Mouse (Mus musculus) C2C12 (cell line): ENCODE results near the gene Ptgds. TPM values are rescaled to one million over a fixed set of nuclear protein-coding genes. Genes with fewer than 3 reads are reported as not detected.

Experiments used
- H3K27me3 ChIP-seq: one replicate; pipeline ENCODE4 v1.6.1; 2011; ENCODE audit not compliant: control insufficient read depth, insufficient read depth, insufficient read length
- H3K36me3 ChIP-seq: one replicate; pipeline ENCODE4 v1.6.1; 2011; ENCODE audit not compliant: control insufficient read depth, insufficient read depth
- H3K4me3 ChIP-seq: one replicate; pipeline ENCODE4 v1.5.1; 2011; ENCODE audit warnings: mild to moderate bottlenecking, control low read depth; ENCODE audit not compliant: poor library complexity, insufficient read depth, severe bottlenecking
- H3K79me2 ChIP-seq: one replicate; pipeline ENCODE4 v1.6.1; 2011; ENCODE audit not compliant: control insufficient read depth, insufficient read depth
- H3K79me3 ChIP-seq: one replicate; pipeline ENCODE4 v1.6.1; 2011; ENCODE audit warnings: low read depth, control low read depth
- H3ac ChIP-seq: one replicate; pipeline ENCODE3; 2011; ENCODE audit warnings: low read depth; ENCODE audit not compliant: control insufficient read depth, insufficient read length
- CEBPB ChIP-seq: IDR thresholded peaks from one replicate; pipeline ENCODE4 v1.6.1; 2011; ENCODE audit warnings: low read depth, mild to moderate bottlenecking, control low read depth, moderate library complexity
- CTCF ChIP-seq: IDR thresholded peaks from one replicate; pipeline ENCODE4 v1.5.1; 2011; ENCODE audit not compliant: control insufficient read depth, insufficient read depth, insufficient read length
- FOSL1 ChIP-seq: IDR thresholded peaks from one replicate; pipeline ENCODE4 v1.8.0; 2011; ENCODE audit warnings: mild to moderate bottlenecking, low read length; ENCODE audit not compliant: poor library complexity, insufficient read depth, severe bottlenecking
- MAX ChIP-seq: IDR thresholded peaks from one replicate; pipeline ENCODE4 v1.6.1; 2011; ENCODE audit warnings: mild to moderate bottlenecking, control low read depth
- MYOD1 ChIP-seq: IDR thresholded peaks from one replicate; pipeline ENCODE4 v1.6.1; 2011; ENCODE audit warnings: low read depth; ENCODE audit not compliant: control insufficient read depth, insufficient read length
- MYOG ChIP-seq: IDR thresholded peaks from one replicate; pipeline ENCODE4 v1.6.1; 2011; ENCODE audit not compliant: control insufficient read depth, insufficient read length; ENCODE audit errors: extremely low read depth
- USF1 ChIP-seq: IDR thresholded peaks from one replicate; pipeline ENCODE4 v1.6.1; 2011; ENCODE audit warnings: low read depth, mild to moderate bottlenecking, control low read depth, moderate library complexity
- polyA plus RNA-seq: library from polyadenylated mRNA; unstranded; fragments of >200 nt; fragmentation: generic; extraction: Trizol; gene quantifications from one replicate; pipeline ENCODE4 v1.2.1, GENCODE M21; 2012; ENCODE audit warnings: missing spikeins

Ptgds gene
- polyA plus RNA-seq, 1 experiment: not detected

DNA sequence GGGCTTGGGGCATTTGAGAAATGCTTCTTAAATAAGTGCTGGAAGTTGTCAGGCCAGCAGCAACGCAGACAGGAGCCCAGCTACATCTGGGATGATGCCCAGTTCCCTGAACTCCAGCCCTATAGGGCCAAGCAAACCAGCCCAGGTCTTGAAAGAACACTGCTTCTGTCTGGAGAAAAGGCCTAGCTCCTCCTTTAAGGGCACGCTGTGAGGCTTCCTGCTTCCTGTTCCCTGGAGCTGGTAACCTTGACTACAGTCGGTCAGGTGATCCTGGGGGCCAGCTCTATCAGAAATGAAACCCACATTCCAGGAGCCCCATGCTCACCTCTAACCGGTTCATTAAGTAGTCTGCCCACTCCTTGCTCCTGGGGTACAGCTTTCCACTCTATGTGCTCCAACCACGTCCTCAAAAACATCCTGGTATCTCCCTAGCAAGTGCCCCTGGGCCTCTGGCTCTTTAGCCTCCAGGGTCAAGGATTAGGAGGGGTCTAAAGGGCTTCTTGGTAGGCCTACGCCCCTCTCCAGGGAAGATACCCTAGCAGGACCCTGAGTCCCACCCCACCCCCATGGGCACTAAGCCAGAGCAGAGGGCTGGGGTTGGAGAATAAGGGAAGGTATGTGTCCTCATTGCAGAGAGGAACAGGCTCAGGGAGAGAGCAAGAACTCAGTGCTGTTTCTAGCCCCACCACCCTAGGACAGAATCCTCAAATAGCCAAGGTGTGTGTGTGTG lies 28.2 kb upstream of the Ptgds start:
- H3K36me3 ChIP-seq: peaks cover 4% of the 10 kb centered on the region
- H3ac ChIP-seq: no peak overlapping the region
- H3K4me3 ChIP-seq: no peak overlapping the region
- no peaks in the 10 kb centered on the region for H3K27me3 ChIP-seq
- peaks cover 19% of the 10 kb centered on the region for H3K79me2 ChIP-seq
- H3K79me3 ChIP-seq: peaks cover 9% of the 10 kb centered on the region
- TF ChIP-seq MYOD1 (no peak), CTCF (no peak), MAX (no peak), FOSL1 (no peak), MYOG (no peak), CEBPB (no peak)

DNA sequence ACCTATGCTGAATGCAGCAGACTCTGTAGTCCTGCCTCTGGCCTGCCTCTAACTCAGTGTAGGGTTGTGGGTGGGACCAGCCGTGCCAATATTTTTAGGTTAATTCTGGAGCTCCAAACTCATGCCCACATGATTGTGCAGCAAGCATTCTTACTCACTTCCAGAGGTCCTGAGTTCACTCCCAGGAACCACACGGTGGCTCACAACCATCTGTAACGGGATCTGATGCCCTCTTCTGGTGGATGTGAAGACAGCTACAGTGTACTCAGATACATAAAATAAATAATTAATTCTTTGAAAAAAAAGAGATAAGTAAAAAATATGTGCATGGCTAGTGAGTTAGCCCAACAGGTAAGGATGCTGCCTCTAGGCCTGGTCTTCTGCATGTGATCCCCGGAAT lies 26.6 kb upstream of the Ptgds start:
- H3K27me3 ChIP-seq: peaks cover 3% of the 10 kb centered on the region
- no peaks in the 10 kb centered on the region for H3K36me3 ChIP-seq
- no peak for TF ChIP-seq MYOD1
- peak; percentile 21 for TF ChIP-seq CTCF
- H3K79me2 ChIP-seq: peaks cover 8% of the 10 kb centered on the region
- H3K79me3 ChIP-seq: peaks cover 6% of the 10 kb centered on the region
- H3K4me3 ChIP-seq: no peak overlapping the region
- no peak overlapping the region for H3ac ChIP-seq

GRCm38 (mm10) chr2:25493476-25493961 lies 23.7 kb upstream of the Ptgds start, which contains the start of gene Lcn12:
Gene Lcn12 (minus strand): TSS chr2:25493911.
- no peaks in the 10 kb centered on the region for H3K79me2 ChIP-seq
- TF ChIP-seq MYOG (no peak), USF1 (no peak), MYOD1 (no peak), CEBPB (no peak), FOSL1 (no peak), MAX (no peak), CTCF (no peak)
- H3ac ChIP-seq: no peak within 1 kb of the TSS
- H3K4me3 ChIP-seq: no peak within 1 kb of the TSS
- H3K27me3 ChIP-seq: peaks cover 3% of the 10 kb centered on the region
- H3K36me3 ChIP-seq: no peaks in the 10 kb centered on the region
- no peaks in the 10 kb centered on the region for H3K79me3 ChIP-seq

- Histone ChIP-seq H3K4me3 (no peak overlapping the region), H3ac (no peak overlapping the region), H3K79me2 (no peaks in the 10 kb centered on the region), H3K36me3 (no peaks in the 10 kb centered on the region), H3K79me3 (no peaks in the 10 kb centered on the region), H3K27me3 (peaks cover 3% of the 10 kb centered on the region)
- TF ChIP-seq MYOD1: no peak
- TF ChIP-seq CTCF: no peak
- TF ChIP-seq MAX: no peak
- no peak for TF ChIP-seq USF1
- TF ChIP-seq CEBPB: no peak
- TF ChIP-seq MYOG: no peak
- no peak for TF ChIP-seq FOSL1
Measured at GRCm38 (mm10) chr2:25492988-25493387, 23.1 kb upstream of the Ptgds start.

GRCm38 (mm10) chr2:25488671-25489068 lies 18.8 kb upstream of the Ptgds start:
- H3ac ChIP-seq: no peak overlapping the region
- H3K4me3 ChIP-seq: no peak overlapping the region
- H3K36me3 ChIP-seq: no peaks in the 10 kb centered on the region
- TF ChIP-seq FOSL1: no peak
- no peak for TF ChIP-seq MYOD1
- no peak for TF ChIP-seq CTCF
- no peak for TF ChIP-seq MAX
- TF ChIP-seq MYOG: no peak
- no peak for TF ChIP-seq USF1
- no peak for TF ChIP-seq CEBPB
- no peaks in the 10 kb centered on the region for H3K79me2 ChIP-seq
- H3K27me3 ChIP-seq: peaks cover 24% of the 10 kb centered on the region
- no peaks in the 10 kb centered on the region for H3K79me3 ChIP-seq
